8 mouse cellular contexts compared by ENCODE assay signal in the genomic region with DNA sequence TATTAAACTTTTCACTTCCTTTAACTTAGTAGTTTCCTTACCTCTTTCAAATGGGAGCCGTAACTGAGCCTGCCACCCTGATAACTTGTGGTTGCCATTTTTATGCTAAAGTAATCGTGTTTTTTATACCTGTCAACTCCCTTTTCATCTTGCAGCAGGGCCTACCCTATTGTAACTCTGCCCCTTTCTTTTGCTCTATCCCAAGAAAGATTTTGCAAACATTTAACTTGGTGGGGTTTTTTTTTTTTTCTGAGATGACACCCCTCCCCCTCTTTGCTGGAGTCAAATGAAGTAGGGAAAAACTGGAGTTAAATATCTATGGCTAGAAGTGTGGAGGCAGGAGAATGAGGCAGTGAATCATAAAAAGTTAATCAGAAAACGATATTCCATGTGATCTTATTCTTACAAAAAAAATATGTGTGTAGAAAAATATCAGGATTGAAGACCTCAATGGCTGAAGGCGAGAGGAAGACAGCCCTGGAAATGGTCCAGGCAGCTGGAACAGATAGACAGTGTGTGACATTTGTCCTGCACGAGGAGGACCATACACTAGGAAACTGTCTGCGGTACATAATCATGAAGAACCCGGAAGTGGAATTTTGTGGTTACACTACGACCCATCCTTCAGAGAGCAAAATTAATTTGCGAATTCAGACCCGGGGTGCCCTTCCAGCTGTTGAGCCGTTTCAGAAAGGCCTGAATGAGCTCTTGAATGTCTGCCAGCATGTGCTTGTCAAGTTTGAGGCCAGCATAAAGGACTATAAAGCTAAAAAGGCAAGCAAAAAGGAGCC. TPM values are rescaled to one million over a fixed set of nuclear protein-coding genes. Genes with fewer than 3 reads are reported as not detected.
DNase-seq lines count a peak whose midpoint lies in the region; ATAC-seq and TF ChIP-seq lines count a peak whose summit lies in the region.

No protein-coding gene starts in this region.

- H3K27me3 ChIP-seq in C2C12 (ENCODE audit: control insufficient read depth, insufficient read depth, insufficient read length): no peaks in the 10 kb centered on the region
- H3K27me3 ChIP-seq in heart, postnatal 0 days (ENCODE audit: control insufficient read depth, insufficient read depth, low read length): no peaks in the 10 kb centered on the region
- H3K27me3 ChIP-seq in limb, embryonic 12.5 days: no peaks in the 10 kb centered on the region
- no peaks in the 10 kb centered on the region for H3K27me3 ChIP-seq in stomach, embryonic 16.5 days (ENCODE audit: control insufficient read depth, insufficient read depth, low read length)

- no peak for TF ChIP-seq CTCF in C2C12 (IDR thresholded peaks at IDR 0.05; ENCODE audit: control insufficient read depth, insufficient read depth, insufficient read length)
- no peak for TF ChIP-seq CTCF in heart, postnatal 0 days (IDR thresholded peaks at IDR 0.05; ENCODE audit: low read depth)

- H3K27ac ChIP-seq in heart, postnatal 0 days (ENCODE audit: low read depth): peak overlapping the region; percentile 85
- no peak overlapping the region for H3K27ac ChIP-seq in limb, embryonic 12.5 days
- H3K27ac ChIP-seq in stomach, embryonic 16.5 days (ENCODE audit: low read length): peak overlapping the region; percentile 85; the same call in 1 of the 2 replicates

- peak overlapping the region; percentile 49 for H3ac ChIP-seq in C2C12 (ENCODE audit: control insufficient read depth, insufficient read length, low read depth)

- peaks cover 74% of the 10 kb centered on the region for H3K79me2 ChIP-seq in C2C12 (ENCODE audit: control insufficient read depth, insufficient read depth)

- DNase-seq in adrenal gland, postnatal 10 days: peak; percentile 32
- no peak for DNase-seq in adrenal gland, postnatal 4 days (ENCODE audit: low spot score in 2 of 2)
- no peak for DNase-seq in heart, postnatal 0 days (ENCODE audit: low spot score)
- no peak for DNase-seq in left cerebral cortex, adult 11 months (ENCODE audit: low spot score)

- 33% methylated on average over 11 of the region's 11 CpGs for WGBS in heart, postnatal 0 days
- WGBS in limb, embryonic 12.5 days: 69% methylated on average over 11 of the region's 11 CpGs
- 39% methylated on average over 11 of the region's 11 CpGs for WGBS in stomach, embryonic 16.5 days

- peaks cover 17% of the 10 kb centered on the region for H3K4me1 ChIP-seq in heart, postnatal 0 days (ENCODE audit: control insufficient read depth, insufficient read depth)
- H3K4me1 ChIP-seq in limb, embryonic 12.5 days (replicated peaks): peaks cover 25% of the 10 kb centered on the region
- H3K4me1 ChIP-seq in stomach, embryonic 16.5 days (ENCODE audit: control insufficient read depth, insufficient read depth, low read length): peaks cover 27% of the 10 kb centered on the region

- peaks cover 23% of the 10 kb centered on the region for H3K36me3 ChIP-seq in C2C12 (ENCODE audit: control insufficient read depth, insufficient read depth)
- H3K36me3 ChIP-seq in heart, postnatal 0 days (replicated peaks; ENCODE audit: control insufficient read depth, insufficient read depth, low read length): peaks cover 14% of the 10 kb centered on the region; the same call in 1 of the 2 replicates
- peaks cover 22% of the 10 kb centered on the region; the same call in 1 of the 2 replicates for H3K36me3 ChIP-seq in limb, embryonic 12.5 days
- H3K36me3 ChIP-seq in stomach, embryonic 16.5 days (ENCODE audit: control insufficient read depth, insufficient read depth, low read length): no peaks in the 10 kb centered on the region

- peak overlapping the region; percentile 93 for H3K4me2 ChIP-seq in heart, postnatal 0 days (ENCODE audit: low read depth, low read length)
- peak overlapping the region; percentile 88 for H3K4me2 ChIP-seq in limb, embryonic 12.5 days
- H3K4me2 ChIP-seq in stomach, embryonic 16.5 days (ENCODE audit: low read depth, low read length): peak overlapping the region; percentile 91

- no peak for ATAC-seq in heart, postnatal 0 days (ENCODE audit: insufficient read depth, low read depth)
- no peak for ATAC-seq in limb, embryonic 12.5 days (ENCODE audit: insufficient number of reproducible peaks, insufficient read depth, low FRiP score, low TSS enrichment, low read depth)
- ATAC-seq in stomach, embryonic 16.5 days (ENCODE audit: insufficient read depth, low FRiP score): no peak
- no peak for ATAC-seq in erythroid progenitor cell, adult 5-6 weeks (replicated peaks; ENCODE audit: low FRiP score, poor library complexity, severe bottlenecking)

- H3K79me3 ChIP-seq in C2C12 (ENCODE audit: low read depth): peaks cover 51% of the 10 kb centered on the region

- H3K4me3 ChIP-seq in C2C12 (ENCODE audit: insufficient read depth, poor library complexity, severe bottlenecking): peak overlapping the region; percentile 82
- peak overlapping the region; percentile 93 for H3K4me3 ChIP-seq in heart, postnatal 0 days (ENCODE audit: low read depth, low read length)
- H3K4me3 ChIP-seq in limb, embryonic 12.5 days (replicated peaks): peak overlapping the region; percentile 81
- H3K4me3 ChIP-seq in stomach, embryonic 16.5 days (replicated peaks; ENCODE audit: low read length): peak overlapping the region; percentile 79

- no peak for TF ChIP-seq EP300 in heart, postnatal 0 days (IDR thresholded peaks at IDR 0.05; ENCODE audit: low read depth)

- peak overlapping the region; percentile 84 for H3K9ac ChIP-seq in heart, postnatal 0 days (replicated peaks; ENCODE audit: low read depth, low read length)
- peak overlapping the region; percentile 78 for H3K9ac ChIP-seq in limb, embryonic 12.5 days (replicated peaks)
- peak overlapping the region; percentile 87 for H3K9ac ChIP-seq in stomach, embryonic 16.5 days (ENCODE audit: low read length)

- H3K9me3 ChIP-seq in heart, postnatal 0 days (replicated peaks; ENCODE audit: control insufficient read depth, low read length): no peaks in the 10 kb centered on the region
- no peaks in the 10 kb centered on the region for H3K9me3 ChIP-seq in limb, embryonic 12.5 days
- H3K9me3 ChIP-seq in stomach, embryonic 16.5 days (replicated peaks; ENCODE audit: control insufficient read depth, low read length): no peaks in the 10 kb centered on the region

TF ChIP-seq in C2C12, 6 proteins besides CTCF, POLR2A, EP300 and RAD21:
- TF ChIP-seq MAX (IDR thresholded peaks at IDR 0.05) (no peak), CEBPB (IDR thresholded peaks at IDR 0.05; ENCODE audit: low read depth) (no peak), USF1 (IDR thresholded peaks at IDR 0.05; ENCODE audit: low read depth) (no peak), MYOD1 (IDR thresholded peaks at IDR 0.05; ENCODE audit: control insufficient read depth, insufficient read length, low read depth) (no peak), FOSL1 (IDR thresholded peaks at IDR 0.05; ENCODE audit: insufficient read depth, low read length, poor library complexity, severe bottlenecking) (no peak), MYOG (IDR thresholded peaks at IDR 0.05; ENCODE audit: control insufficient read depth, extremely low read depth, insufficient read length) (no peak)
TF ChIP-seq in C2C12: peak in this region for 0.

RNA-seq across cellular contexts. Expression of a gene that starts 1.5 kb away (rescaled TPM):
- total RNA-seq in adrenal gland, postnatal 10 days (2021): 100 to 1,000 TPM; 145 to 159 TPM
- 100 to 1,000 TPM; 131 to 133 TPM for total RNA-seq in adrenal gland, postnatal 4 days (2021)
- 115 TPM for polyA plus RNA-seq in C2C12 (2012; fragmentation: generic; extraction: Trizol)
- total RNA-seq in heart, postnatal 0 days (2014; rRNA removed; ENCODE audit: low replicate concordance): 53.8 and 56.9 TPM in 2 replicates
- polyA plus RNA-seq in heart, postnatal 0 days (2015; fragmentation: Nextera tagmentation; extraction: Ambion mirVana): 85.0 and 89.1 TPM in 2 replicates
- 113 and 114 TPM in 2 replicates for polyA plus RNA-seq in limb, embryonic 12.5 days (2016; fragmentation: Nextera tagmentation; extraction: Ambion mirVana)
- 142 and 145 TPM in 2 replicates for polyA plus RNA-seq in stomach, embryonic 16.5 days (2015; fragmentation: Nextera tagmentation; extraction: Ambion mirVana)
- total RNA-seq in erythroid progenitor cell, adult 5-6 weeks (2015; ENCODE audit: low replicate concordance): 42.8 and 43.2 TPM in 2 replicates
- 17.5 and 41.8 TPM in 2 replicates for total RNA-seq in erythroid progenitor cell, adult 5-6 weeks (2017; ENCODE audit: low replicate concordance)

RNA-seq across cellular contexts. Expression of a gene that starts 1.9 kb away (rescaled TPM):
- total RNA-seq in adrenal gland, postnatal 10 days (2021): 10 to 100 TPM; 17.0 to 18.3 TPM
- total RNA-seq in adrenal gland, postnatal 4 days (2021): 10 to 100 TPM; 19.1 to 19.8 TPM
- 3.7 TPM for polyA plus RNA-seq in C2C12 (2012; fragmentation: generic; extraction: Trizol)
- total RNA-seq in heart, postnatal 0 days (2014; rRNA removed; ENCODE audit: low replicate concordance): 18.0 and 22.6 TPM in 2 replicates
- 6.2 and 6.5 TPM in 2 replicates for polyA plus RNA-seq in heart, postnatal 0 days (2015; fragmentation: Nextera tagmentation; extraction: Ambion mirVana)
- 10.0 and 11.0 TPM in 2 replicates for polyA plus RNA-seq in limb, embryonic 12.5 days (2016; fragmentation: Nextera tagmentation; extraction: Ambion mirVana)
- polyA plus RNA-seq in stomach, embryonic 16.5 days (2015; fragmentation: Nextera tagmentation; extraction: Ambion mirVana): 18.3 and 20.5 TPM in 2 replicates
- total RNA-seq in erythroid progenitor cell, adult 5-6 weeks (2015; ENCODE audit: low replicate concordance): 0.42 and 1.4 TPM in 2 replicates
- total RNA-seq in erythroid progenitor cell, adult 5-6 weeks (2017; ENCODE audit: low replicate concordance): 1.3 and 1.7 TPM in 2 replicates
